Mouse (Mus musculus) cerebellum, postnatal 25 days (tissue): Measurements from ENCODE around the gene Grwd1.

ENCODE experiments used
- DNase-seq, 2 experiments: peaks; one replicate each; pipeline ENCODE4 v3.0.0; 2021; ENCODE audit warnings: mixed read lengths in 2 of 2

The Grwd1 gene

DNA sequence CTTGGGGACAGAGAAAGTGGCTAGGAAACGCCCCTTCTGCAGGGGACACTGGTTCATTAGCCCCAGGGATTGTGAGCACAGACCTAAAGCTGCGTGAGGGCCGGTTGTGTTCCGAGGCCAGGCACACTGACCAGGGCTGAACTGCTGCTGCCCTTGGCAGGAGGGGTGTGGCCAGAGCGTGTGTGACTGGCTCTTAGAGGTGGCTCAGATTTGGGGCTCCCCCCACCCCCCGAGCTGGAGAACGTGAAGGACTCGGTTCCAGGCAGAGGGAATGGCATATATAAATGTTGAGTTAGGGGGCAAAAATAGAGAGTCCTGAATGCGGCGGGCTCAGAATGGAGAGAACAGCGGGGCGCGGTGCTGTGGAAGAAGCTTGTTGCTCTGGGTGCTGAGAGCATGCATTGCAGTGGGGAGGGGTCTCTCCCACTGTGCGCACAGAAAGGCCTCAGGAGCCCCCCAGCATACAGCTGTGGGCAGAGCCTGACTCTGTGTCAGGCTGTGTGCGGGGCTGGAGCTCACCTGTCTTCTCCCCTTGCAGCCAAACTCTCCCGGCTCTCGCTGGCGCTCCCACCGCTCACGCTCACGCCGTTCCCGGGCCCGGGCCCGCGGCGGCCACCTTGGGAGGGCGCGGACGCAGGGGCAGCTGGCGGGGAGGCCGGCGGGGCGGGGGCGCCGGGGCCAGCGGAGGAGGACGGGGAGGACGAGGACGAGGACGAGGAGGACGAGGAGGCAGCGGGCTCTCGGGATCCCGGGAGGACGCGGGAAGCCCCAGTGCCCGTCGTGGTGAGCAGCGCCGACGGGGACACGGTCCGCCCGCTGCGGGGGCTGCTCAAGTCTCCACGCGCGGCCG lies 32.9 kb downstream of the Grwd1 start:
- DNase-seq: peak; percentile 40 to 47

DNA sequence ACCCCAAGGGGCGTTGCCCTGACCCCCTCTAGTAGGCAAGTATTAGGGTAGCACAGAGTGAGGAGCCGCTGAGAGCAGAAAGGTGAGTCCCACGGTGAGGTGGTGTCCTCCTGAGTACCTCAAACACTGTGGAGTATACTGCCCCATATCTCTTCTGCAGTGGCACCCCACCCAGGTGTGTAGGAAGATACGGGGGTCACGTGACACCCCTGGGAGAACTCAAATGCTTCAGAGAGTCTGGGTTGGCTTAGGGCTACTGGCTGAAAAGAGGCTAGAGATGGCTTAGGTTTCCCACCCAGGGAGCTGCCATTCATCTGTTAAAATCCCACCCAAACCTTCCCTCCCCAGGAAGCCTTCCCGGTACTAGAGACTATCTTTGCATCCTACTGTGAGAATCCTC lies 33.8 kb downstream of the Grwd1 start:
- DNase-seq: no peak

DNA sequence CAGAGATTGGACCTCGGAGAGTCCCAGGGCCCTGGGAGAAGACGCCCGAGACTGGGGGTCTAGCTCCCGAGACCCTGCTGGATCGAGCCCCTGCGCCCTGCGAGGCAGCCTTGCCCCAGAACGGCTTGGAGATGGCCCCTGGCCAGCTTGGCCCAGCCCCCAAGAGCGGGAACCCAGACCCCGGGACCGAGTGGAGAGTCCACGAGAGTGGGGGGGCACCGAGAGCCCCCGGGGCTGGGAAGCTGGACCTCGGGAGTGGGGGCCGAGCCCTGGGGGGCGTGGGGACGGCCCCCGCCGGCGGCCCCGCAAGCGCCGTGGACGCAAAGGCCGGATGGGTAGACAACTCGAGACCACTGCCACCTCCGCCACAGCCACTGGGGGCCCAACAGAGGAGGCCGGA lies 35.8 kb downstream of the Grwd1 start:
- DNase-seq: peak in 1 of 2 experiments; percentile 47

DNA sequence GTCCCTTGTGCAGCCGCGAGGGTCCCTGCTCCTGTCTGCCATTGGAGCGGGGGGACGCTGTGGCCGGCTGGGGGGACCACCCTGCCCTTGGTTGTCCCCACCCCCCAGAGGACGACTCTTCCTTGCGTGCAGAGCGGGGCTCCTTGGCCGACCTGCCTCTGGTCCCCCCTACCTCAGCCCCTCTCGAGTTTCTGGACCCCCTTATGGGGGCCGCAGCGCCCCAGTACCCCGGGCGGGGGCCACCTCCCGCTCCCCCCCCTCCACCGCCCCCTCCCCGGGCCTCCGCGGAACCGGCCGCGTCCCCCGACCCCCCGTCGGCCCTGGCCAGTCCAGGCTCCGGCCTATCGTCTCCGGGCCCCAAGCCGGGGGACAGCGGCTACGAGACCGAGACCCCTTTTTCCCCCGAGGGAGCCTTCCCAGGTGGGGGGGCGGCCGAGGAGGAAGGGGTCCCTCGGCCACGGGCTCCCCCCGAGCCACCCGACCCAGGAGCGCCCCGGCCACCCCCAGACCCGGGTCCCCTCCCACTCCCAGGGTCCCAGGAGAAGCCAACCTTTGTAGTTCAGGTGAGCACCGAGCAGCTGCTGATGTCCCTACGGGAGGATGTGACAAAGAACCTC lies 36.7 kb downstream of the Grwd1 start:
- DNase-seq: peak in 1 of 2 experiments; percentile 26

DNA sequence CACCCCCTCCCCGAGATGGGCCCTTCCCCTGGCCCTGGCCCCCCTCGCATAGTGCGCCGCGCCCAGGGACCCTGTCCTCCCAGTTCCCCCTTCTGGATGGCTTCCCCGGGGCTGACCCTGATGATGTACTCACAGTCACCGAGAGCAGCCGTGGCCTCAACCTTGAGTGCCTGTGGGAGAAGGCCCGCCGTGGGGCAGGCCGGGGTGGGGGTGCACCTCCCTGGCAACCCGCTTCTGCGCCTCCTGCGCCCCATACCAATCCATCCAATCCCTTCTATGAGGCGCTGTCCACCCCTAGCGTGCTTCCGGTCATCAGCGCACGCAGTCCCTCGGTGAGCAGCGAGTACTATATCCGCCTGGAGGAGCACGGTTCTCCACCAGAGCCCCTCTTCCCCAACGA lies 37.5 kb downstream of the Grwd1 start:
- no peak for DNase-seq

DNA sequence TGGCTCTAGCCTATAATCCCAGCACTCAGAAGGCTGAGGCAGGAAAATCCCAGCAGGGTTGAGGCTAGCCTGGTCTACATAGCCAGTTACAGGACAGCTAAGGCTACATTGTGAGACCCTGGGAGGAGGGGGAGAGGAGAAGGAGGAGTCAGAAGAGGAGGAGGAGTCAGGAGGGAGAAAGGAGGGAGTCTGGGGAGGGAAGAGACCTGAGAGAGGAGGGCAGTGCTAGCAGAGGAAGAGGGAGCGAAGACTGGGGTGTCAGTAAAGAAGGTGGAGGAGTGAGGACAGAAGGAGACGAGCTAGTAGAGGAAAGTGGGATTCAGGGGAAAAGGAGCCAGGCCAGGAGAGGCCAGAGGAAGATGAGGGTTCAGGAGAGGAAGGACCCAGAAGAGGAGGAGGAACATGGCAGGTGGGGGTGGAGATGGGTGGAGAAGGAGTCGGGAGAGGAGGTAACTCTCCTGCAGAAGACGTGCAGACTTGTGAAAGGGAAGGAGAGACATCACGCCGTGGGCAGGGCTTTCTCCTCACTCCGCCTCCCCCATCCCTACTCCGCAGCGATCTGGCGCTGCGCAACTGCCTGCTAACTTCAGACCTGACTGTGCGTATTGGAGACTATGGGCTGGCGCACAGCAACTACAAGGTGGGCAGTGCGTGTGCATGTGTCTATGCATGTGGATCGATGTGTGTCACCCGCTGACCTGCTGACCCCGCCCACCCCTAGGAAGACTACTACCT lies 38.8 kb downstream of the Grwd1 start:
- DNase-seq: peak in 1 of 2 experiments; percentile 6

DNA sequence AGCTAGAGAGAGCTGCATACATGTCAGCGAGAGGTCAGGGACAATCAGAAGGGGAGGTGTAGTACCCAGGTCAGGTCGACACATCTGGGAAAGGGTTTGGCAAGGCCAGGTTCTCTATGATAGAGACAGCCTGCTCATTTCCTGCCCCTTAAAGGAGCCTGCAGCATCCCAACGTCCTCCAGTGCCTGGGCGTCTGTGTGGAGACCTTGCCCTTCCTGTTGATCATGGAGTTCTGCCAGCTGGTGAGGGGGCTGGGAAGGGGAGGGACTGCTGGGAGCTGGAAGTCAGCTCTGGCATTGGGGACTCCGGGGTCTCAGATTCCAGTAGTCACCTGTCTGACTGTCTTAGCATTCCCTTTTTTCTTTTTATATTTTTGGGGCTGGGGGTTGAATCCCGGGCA lies 40.0 kb downstream of the Grwd1 start:
- peak in 1 of 2 experiments; percentile 10 for DNase-seq

DNA sequence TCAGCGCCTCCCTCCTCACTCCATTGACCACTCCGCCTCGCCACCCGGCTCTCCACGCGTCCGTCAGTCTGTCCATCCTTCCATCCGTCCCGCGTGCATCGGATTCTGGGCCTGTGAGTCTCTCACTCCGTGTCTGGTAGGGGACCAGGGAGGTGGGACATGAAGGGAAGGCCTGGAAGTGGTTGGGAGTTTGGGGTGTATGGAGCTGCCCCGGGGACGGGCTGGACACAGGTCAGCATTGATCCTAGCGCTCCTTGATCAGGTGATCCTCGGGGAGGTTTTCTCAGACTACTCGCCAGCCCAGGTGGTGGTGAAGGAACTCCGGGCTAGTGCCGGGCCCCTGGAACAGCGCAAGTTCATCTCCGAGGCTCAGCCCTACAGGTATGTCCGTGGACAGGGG lies 43.1 kb downstream of the Grwd1 start:
- DNase-seq: peak in 1 of 2 experiments; percentile 41

DNA sequence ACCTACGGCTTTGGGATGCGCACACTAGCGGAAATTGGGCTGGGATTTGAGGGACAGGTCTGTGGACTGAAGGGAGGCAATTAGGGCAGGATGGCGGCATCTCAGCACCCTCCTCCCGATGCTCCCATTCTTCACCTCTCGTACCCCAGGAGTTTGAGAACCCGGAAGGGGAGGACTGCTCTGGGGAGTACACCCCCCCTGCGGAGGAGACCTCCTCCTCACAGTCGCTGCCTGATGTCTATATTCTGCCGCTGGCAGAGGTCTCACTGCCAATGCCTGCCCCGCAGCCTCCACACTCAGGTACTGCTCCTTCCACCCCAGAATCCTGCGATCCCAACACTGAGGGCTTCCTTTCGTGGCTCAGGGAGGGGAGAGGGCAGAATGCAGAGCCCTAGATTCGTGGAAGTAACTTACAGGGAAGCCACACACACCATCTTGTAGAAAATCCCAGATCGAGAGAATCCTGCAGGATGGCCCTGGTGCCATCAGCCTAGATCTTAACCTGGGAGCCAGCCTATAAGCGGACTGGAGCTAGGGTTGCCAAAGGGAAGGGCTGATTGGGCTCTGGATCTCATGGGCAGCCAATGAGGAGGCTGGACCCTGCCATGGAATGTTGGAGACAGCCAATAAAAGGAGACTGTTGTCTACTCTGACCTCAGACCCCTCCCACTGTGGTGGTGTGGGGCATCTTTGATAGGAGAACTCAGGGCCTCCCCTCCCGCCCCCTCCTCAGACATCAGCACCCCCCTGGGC lies 43.9 kb downstream of the Grwd1 start:
- DNase-seq: peak; percentile 70 to 79

DNA sequence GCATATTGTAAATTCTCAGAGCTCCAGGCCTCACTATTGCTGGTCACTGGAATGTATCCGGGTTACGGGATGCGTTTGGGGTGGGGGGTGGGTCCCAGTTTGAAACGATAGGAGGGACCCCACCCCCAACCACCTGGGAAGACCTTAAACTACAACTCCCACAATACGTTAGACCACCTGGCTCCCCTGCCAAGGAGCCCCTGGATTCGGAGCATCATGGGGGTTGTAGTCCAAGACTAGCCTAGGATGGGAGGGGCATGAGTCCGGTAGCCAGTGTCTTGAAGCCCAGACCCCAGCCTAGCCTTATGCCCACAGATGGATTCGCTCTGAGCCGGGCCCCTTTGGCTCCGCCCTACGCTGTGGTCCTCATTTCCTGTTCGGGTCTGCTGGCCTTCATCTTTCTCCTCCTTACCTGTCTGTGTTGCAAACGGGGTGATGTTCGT lies 44.6 kb downstream of the Grwd1 start:
- peak; percentile 77 to 84 for DNase-seq

DNA sequence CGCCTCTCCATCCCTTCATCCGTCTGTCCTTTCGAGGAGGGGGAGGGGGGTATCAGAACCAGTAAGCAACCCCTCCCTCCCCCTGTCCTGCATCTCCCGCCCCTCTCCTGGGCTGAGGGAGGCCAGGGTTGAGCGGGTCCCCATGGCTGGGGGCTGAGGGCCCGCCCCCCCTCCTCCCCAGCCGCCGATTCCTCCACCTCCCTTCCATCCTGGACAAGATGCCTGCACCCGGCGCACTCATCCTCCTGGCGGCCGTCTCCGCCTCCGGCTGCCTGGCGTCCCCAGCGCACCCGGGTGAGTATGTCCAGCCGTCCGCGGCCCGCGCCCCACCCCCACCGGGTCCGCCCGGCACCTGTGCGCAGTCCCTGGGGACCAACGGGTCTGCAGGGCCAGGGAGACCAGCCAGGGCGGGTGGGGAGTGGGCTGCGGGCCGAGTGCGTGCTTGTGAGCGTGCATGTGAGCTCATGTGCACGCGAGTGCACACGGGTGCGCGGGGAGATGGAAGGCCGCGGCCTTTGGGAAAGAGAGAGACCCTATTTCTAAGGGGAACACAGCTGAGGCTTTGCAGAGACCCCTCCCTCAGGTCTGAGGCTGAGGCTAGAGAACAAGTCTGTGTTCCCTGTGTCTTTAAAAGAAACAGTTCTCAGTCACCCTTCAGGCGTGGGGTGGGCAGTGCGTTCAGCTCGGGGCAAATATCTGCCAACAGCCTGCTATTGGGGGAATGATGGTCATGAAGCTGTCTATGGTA lies 45.2 kb downstream of the Grwd1 start:
- DNase-seq: peak; percentile 71 to 81

DNA sequence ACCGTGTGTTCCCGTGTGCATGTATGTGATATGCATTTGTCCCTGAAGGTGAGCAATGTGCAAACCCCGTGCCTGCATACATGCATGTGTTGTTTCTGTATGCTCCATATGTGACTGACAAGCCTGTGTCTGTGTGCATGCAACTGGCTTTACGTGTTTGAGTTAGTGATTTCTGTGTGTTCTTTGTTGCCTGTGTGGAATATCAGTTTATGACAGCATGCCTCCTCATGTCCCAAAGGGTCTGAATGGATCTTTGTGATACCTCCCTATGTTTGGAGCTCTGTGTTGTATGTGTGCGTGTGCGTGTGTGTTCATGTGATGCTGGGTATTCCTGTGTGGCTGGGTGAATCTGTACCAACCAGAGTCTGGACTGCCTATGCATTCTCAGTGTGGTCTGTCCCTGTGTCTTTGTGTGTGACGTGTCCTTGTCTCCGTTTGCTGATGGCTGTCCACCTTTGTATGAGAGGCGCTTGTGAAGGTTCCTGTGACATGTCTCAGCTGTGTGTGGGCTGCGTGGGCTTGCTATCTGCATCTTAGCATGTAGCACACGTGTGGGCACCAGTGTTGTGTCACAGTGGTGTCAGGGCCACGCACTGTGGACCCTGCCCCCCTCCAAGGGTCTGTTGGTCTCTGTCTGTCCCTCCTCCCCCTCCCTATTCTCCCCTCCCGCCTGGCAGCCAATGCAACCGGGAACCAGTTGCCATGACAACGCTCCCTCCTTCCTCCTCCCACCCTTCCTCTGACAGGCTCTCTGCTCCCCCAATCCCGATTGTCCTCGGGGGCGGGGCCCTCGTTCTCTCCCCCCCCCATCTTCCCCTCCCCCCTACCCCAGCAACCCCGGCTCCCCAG lies 46.0 kb downstream of the Grwd1 start, which contains the start of gene Sult2b1:
Gene Sult2b1, minus strand, starts transcription at position 146 of the 849 bp plus-strand sequence.
- peak; percentile 91 to 96 for DNase-seq

DNA sequence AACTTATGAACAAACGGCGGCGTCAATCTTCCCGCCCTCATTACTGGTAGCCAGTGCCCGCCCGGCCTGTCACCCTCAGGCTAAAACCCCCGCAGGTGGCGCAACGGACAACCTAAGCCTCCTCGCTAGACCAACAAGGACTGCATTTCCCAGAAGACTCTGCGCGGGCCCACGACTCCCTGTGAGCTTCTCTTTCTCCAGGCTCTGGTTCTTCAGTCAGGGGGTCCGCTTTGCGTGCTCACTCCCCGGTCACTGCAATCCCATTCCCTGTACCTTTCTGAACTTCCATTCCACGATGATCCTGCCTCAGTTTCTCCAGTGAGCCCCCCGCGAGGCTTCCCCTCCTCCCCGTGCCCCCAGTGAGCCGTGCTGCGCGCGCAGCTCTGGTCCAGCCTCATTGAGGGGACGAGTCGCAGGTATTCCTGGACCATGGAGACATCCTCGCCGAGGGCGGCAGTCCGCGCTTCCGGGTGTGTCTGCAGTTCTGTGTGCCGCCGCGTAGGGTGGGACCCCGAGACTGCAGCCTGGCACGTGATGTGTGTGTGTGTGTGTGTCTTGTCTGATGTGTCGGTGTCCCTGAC lies 47.1 kb downstream of the Grwd1 start, which contains the start of gene Lmtk3:
Gene Lmtk3, plus strand, starts transcription at position 228 of the 581 bp plus-strand sequence.
- peak; percentile 91 to 92 for DNase-seq

DNA sequence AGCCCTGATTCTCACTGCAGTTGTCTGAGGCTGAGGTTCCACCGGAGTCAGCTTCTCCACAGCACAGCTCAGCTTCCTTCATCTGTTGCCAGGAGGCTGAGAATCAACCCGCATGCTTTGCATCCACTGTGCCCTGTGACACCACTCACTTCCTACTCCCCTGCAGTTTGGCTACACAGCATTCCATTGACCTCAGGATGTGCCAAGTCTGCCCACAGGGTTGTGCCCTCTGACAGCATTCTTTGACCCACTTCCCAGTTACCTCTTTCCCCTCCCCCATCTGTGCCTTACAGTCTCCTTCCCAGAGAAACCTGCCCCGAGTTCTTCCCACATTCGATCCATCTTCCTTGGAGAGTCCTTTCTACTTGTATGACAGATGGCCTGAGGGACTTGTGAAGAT lies 48.5 kb downstream of the Grwd1 start:
- DNase-seq: no peak

DNA sequence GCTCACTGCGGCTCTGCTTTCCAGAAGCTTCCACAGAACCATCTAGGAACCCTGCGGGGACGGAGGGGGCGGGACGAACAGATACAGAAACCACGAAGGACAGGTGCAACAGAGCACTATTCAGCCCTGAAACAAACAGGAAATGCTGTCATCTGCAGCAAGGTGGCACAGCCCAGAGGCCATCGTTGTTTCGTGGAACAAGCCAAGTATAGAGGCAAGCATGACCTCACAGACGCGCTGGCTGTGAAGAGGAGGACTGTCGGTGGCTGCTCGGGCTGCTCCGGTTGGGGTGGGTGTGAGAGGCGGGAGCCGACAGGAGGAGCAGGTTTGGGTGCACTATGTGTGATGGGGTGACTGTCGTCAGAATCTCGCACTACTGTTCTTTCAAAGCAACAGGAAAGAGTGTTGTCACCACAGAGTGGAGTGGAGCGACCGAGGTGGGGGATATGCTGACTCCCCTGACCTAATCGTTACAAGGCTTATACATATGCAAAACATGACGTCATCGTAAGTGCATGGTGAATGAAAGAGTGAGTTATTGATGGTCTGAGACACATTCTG lies 51.6 kb downstream of the Grwd1 start:
- DNase-seq: peak in 1 of 2 experiments; percentile 21

DNA sequence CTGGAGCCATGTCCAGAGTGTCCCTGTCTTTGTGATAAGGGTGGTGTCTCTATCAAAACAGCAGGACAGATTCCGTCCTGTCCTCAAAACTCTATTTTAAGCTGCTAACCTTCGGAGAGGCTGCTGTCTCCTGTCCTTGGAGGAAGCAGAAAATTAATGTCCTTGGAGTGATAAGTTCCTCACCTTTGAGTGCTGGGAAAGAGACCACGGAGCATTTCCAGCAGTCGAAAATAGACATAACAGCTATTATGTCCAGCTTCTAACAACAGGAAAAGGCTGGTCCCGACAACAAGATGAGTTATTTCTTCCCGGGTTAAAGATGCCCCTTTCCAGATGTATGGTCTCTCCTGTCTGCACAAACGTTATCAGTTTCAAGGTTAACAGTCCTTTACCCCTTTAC lies 55.5 kb downstream of the Grwd1 start:
- no peak for DNase-seq
